Mouse (Mus musculus): ENCODE measurements around the gene B830017H08Rik. TPM values are rescaled to one million over a fixed set of nuclear protein-coding genes. Genes with fewer than 3 reads are reported as not detected.
A peak's percentile ranks its signal among the peaks of the same experiment; 100 is the strongest.

The B830017H08Rik gene
- total and polyA plus RNA-seq, 3 experiments = 0.23 to 0.33 TPM; not detected in 1

- H3K36me3 ChIP-seq (replicated peaks) = no peaks in the 10 kb centered on the region
- H3K4me3 ChIP-seq (ENCODE audit: low read depth, low read length) = no peak overlapping the region
- H3K9me3 ChIP-seq (replicated peaks) = peaks cover 13% of the 10 kb centered on the region
- ATAC-seq (ENCODE audit: extremely low read depth, insufficient number of reproducible peaks, low FRiP score, poor library complexity, severe bottlenecking) (no peak), DNase-seq (ENCODE audit: low spot score) (no peak)
- H3K4me1 ChIP-seq (ENCODE audit: insufficient read depth, low read depth, low read length) = peaks cover 8% of the 10 kb centered on the region
- H3K27me3 ChIP-seq (ENCODE audit: insufficient read depth, low read length) = peaks cover 74% of the 10 kb centered on the region
- no peak for TF ChIP-seq GATA1 (IDR thresholded peaks at IDR 0.05; ENCODE audit: borderline replicate concordance, low read length)
- TF ChIP-seq TAL1 (conservative IDR thresholded peaks at IDR 0.05; ENCODE audit: low read depth, low read length) = no peak
- no peak for TF ChIP-seq GATA2 (IDR thresholded peaks at IDR 0.05; ENCODE audit: borderline replicate concordance, low read depth, low read length)
- TF ChIP-seq CTCF (IDR thresholded peaks at IDR 0.05; ENCODE audit: low read depth, low read length) = no peak
Observed at GRCm38 (mm10) chr16:17807192-17808009, 25.5 kb upstream of the B830017H08Rik start.

GRCm38 (mm10) chr16:17809125-17809524 is 23.8 kb upstream of the B830017H08Rik start:
- ATAC-seq (ENCODE audit: extremely low read depth, insufficient number of reproducible peaks, low FRiP score, poor library complexity, severe bottlenecking) = no peak
- Histone ChIP-seq H3K27me3 (ENCODE audit: insufficient read depth, low read length) (peaks cover 71% of the 10 kb centered on the region), H3K36me3 (replicated peaks) (no peaks in the 10 kb centered on the region), H3K9me3 (replicated peaks) (0 out of 2 replicates have a peak, but pooled peaks cover 2% of the 10 kb centered on the region), H3K4me1 (ENCODE audit: insufficient read depth, low read depth, low read length) (peaks cover 8% of the 10 kb centered on the region), H3K4me3 (ENCODE audit: low read depth, low read length) (no peak overlapping the region)
- DNase-seq (ENCODE audit: low spot score) = no peak
- TF ChIP-seq POLR2AphosphoS5 (IDR thresholded peaks at IDR 0.05; ENCODE audit: insufficient replicate concordance, low read depth, low read length) (no peak), GATA1 (IDR thresholded peaks at IDR 0.05; ENCODE audit: borderline replicate concordance, low read length) (no peak), GATA2 (IDR thresholded peaks at IDR 0.05; ENCODE audit: borderline replicate concordance, low read depth, low read length) (no peak)

- H3K27me3 ChIP-seq (ENCODE audit: insufficient read depth, low read length) = peaks cover 68% of the 10 kb centered on the region
- no peak overlapping the region for H3K4me3 ChIP-seq (ENCODE audit: low read depth, low read length)
- 0 out of 2 replicates have a peak, but pooled peaks cover 2% of the 10 kb centered on the region for H3K9me3 ChIP-seq (replicated peaks)
- DNase-seq (ENCODE audit: low spot score) = no peak
- H3K36me3 ChIP-seq (replicated peaks) = no peaks in the 10 kb centered on the region
- ATAC-seq (ENCODE audit: extremely low read depth, insufficient number of reproducible peaks, low FRiP score, poor library complexity, severe bottlenecking) = no peak
- TF ChIP-seq TAL1 (conservative IDR thresholded peaks at IDR 0.05; ENCODE audit: low read depth, low read length) = no peak
- TF ChIP-seq CTCF (IDR thresholded peaks at IDR 0.05; ENCODE audit: low read depth, low read length) = no peak
- peaks cover 4% of the 10 kb centered on the region for H3K4me1 ChIP-seq (ENCODE audit: insufficient read depth, low read depth, low read length)
Observed at GRCm38 (mm10) chr16:17809711-17810110, 23.2 kb upstream of the B830017H08Rik start.

- DNase-seq (ENCODE audit: low spot score) (peak; percentile 45), ATAC-seq (ENCODE audit: extremely low read depth, insufficient number of reproducible peaks, low FRiP score, poor library complexity, severe bottlenecking) (no peak; the same call in 1 of the 2 replicates)
- Histone ChIP-seq H3K4me3 (ENCODE audit: low read depth, low read length) (no peak overlapping the region), H3K27me3 (ENCODE audit: insufficient read depth, low read length) (peaks cover 71% of the 10 kb centered on the region), H3K9me3 (replicated peaks) (peaks cover 5% of the 10 kb centered on the region; the same call in 1 of the 2 replicates), H3K36me3 (replicated peaks) (no peaks in the 10 kb centered on the region), H3K4me1 (ENCODE audit: insufficient read depth, low read depth, low read length) (peaks cover 5% of the 10 kb centered on the region; the same call in 1 of the 2 replicates)
- TF ChIP-seq CTCF (IDR thresholded peaks at IDR 0.05; ENCODE audit: low read depth, low read length) = peak; percentile 40; the same call in 1 of the 2 replicates
- no peak for TF ChIP-seq GATA2 (IDR thresholded peaks at IDR 0.05; ENCODE audit: borderline replicate concordance, low read depth, low read length)
- TF ChIP-seq POLR2AphosphoS5 (IDR thresholded peaks at IDR 0.05; ENCODE audit: insufficient replicate concordance, low read depth, low read length) = no peak
Observed at GRCm38 (mm10) chr16:17812120-17812519, 20.8 kb upstream of the B830017H08Rik start.

GRCm38 (mm10) chr16:17813173-17813572 is 19.7 kb upstream of the B830017H08Rik start:
- H3K27me3 ChIP-seq (ENCODE audit: insufficient read depth, low read length) = peaks cover 63% of the 10 kb centered on the region
- no peak for TF ChIP-seq TAL1 (conservative IDR thresholded peaks at IDR 0.05; ENCODE audit: low read depth, low read length)
- no peak for TF ChIP-seq GATA2 (IDR thresholded peaks at IDR 0.05; ENCODE audit: borderline replicate concordance, low read depth, low read length)
- TF ChIP-seq CTCF (IDR thresholded peaks at IDR 0.05; ENCODE audit: low read depth, low read length) = no peak

GRCm38 (mm10) chr16:17815411-17816402 is 17.2 kb upstream of the B830017H08Rik start:
- ATAC-seq (ENCODE audit: extremely low read depth, insufficient number of reproducible peaks, low FRiP score, poor library complexity, severe bottlenecking) = no peak
- TF ChIP-seq POLR2AphosphoS5 (IDR thresholded peaks at IDR 0.05; ENCODE audit: insufficient replicate concordance, low read depth, low read length) = no peak
- TF ChIP-seq CTCF (IDR thresholded peaks at IDR 0.05; ENCODE audit: low read depth, low read length) = peak; percentile 74

More at GRCm38 (mm10) chr16:17813173-17813572, 19.7 kb upstream of the B830017H08Rik start:
- no peak for DNase-seq (ENCODE audit: low spot score)
- Histone ChIP-seq H3K4me3 (ENCODE audit: low read depth, low read length) (no peak overlapping the region), H3K36me3 (replicated peaks) (no peaks in the 10 kb centered on the region), H3K4me1 (ENCODE audit: insufficient read depth, low read depth, low read length) (peaks cover 5% of the 10 kb centered on the region; the same call in 1 of the 2 replicates), H3K9me3 (replicated peaks) (peaks cover 5% of the 10 kb centered on the region; the same call in 1 of the 2 replicates)
- ATAC-seq (ENCODE audit: extremely low read depth, insufficient number of reproducible peaks, low FRiP score, poor library complexity, severe bottlenecking) = no peak

More at GRCm38 (mm10) chr16:17815411-17816402, 17.2 kb upstream of the B830017H08Rik start:
- Histone ChIP-seq H3K36me3 (replicated peaks) (no peaks in the 10 kb centered on the region), H3K4me1 (ENCODE audit: insufficient read depth, low read depth, low read length) (peaks cover 5% of the 10 kb centered on the region; the same call in 1 of the 2 replicates), H3K27me3 (ENCODE audit: insufficient read depth, low read length) (peaks cover 56% of the 10 kb centered on the region), H3K9me3 (replicated peaks) (peaks cover 5% of the 10 kb centered on the region; the same call in 1 of the 2 replicates), H3K4me3 (ENCODE audit: low read depth, low read length) (peak overlapping the region; percentile 11; the same call in 1 of the 2 replicates)
- no peak for DNase-seq (ENCODE audit: low spot score)
